Mouse (Mus musculus) myocyte (in vitro differentiated cells): Measurements from ENCODE around the gene Kdelc2.

ENCODE experiments used
- E2F4 ChIP-seq: IDR thresholded peaks from one replicate; pipeline ENCODE4 v1.6.1; 2011; ENCODE audit warnings: mild to moderate bottlenecking, control low read depth, moderate library complexity; ENCODE audit not compliant: insufficient read depth
- MAX ChIP-seq: IDR thresholded peaks from one replicate; pipeline ENCODE4 v1.6.1; 2011; ENCODE audit warnings: low read depth, mild to moderate bottlenecking, control low read depth
- MYOD1 ChIP-seq, 3 experiments: IDR thresholded peaks; one replicate each; pipeline ENCODE4 v1.6.1; 2011; ENCODE audit warnings: control low read depth in 2 of 3, low read depth in 2 of 3, mild to moderate bottlenecking in 2 of 3, moderate library complexity in 1 of 3; ENCODE audit not compliant: insufficient read length in 2 of 3, control insufficient read depth in 1 of 3
- MYOG ChIP-seq, 3 experiments: IDR thresholded peaks; one replicate each; pipeline ENCODE4 v1.6.1; 2011; ENCODE audit warnings: control low read depth in 2 of 3, low read depth in 2 of 3, mild to moderate bottlenecking in 2 of 3; ENCODE audit not compliant: insufficient read length in 2 of 3, control insufficient read depth in 1 of 3, insufficient read depth in 1 of 3
- POLR2A ChIP-seq: IDR thresholded peaks from one replicate; pipeline ENCODE4 v1.6.1; 2011; ENCODE audit warnings: low read depth, mild to moderate bottlenecking, control low read depth, moderate library complexity; ENCODE audit not compliant: insufficient read length
- POLR2AphosphoS2 ChIP-seq: IDR thresholded peaks from one replicate; pipeline ENCODE4 v1.6.1; 2011; ENCODE audit warnings: low read depth, control low read depth; ENCODE audit not compliant: insufficient read length
- REST ChIP-seq: IDR thresholded peaks from one replicate; pipeline ENCODE4 v1.6.1; 2011; ENCODE audit warnings: mild to moderate bottlenecking, control low read depth, moderate library complexity; ENCODE audit not compliant: insufficient read depth, insufficient read length
- TCF12 ChIP-seq: IDR thresholded peaks from one replicate; pipeline ENCODE4 v1.6.1; 2011; ENCODE audit warnings: mild to moderate bottlenecking, control low read depth; ENCODE audit not compliant: poor library complexity, insufficient read depth, severe bottlenecking
- USF1 ChIP-seq: IDR thresholded peaks from one replicate; pipeline ENCODE4 v1.6.1; 2011; ENCODE audit warnings: low read depth, mild to moderate bottlenecking, control low read depth, moderate library complexity

DNA sequence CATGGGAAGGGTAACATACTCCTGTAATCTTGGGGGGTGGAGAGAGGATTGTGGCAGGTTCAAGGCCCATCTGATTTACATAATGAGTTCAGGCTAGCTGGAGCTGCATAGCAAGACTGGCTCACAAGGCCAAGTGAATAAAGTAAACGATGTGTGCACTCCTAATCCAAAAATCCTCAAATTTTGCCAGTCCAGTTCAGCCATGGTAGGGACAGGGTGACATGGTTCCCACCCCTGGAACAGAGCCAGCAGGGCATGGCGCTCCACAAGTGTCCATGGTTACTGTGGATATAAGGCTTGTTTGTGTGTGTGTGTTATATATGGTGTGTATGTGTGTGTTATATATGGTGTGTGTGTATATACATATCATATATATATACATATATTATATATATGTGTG is 33.5 kb upstream of the Kdelc2 start:
- TF ChIP-seq POLR2A (no peak), MAX (no peak), USF1 (no peak), E2F4 (no peak), TCF12 (no peak), REST (no peak), MYOD1 (IDR thresholded peaks at IDR 0.05; ENCODE audit: control insufficient read depth in 1 of 3, insufficient read length in 2 of 3, low read depth in 2 of 3) (no peak), POLR2AphosphoS2 (no peak), MYOG (IDR thresholded peaks at IDR 0.05; ENCODE audit: control insufficient read depth in 1 of 3, insufficient read depth in 1 of 3, insufficient read length in 2 of 3, low read depth in 2 of 3) (no peak)
